Mouse (Mus musculus) brain, embryonic 14.5 days (tissue): Measurements from ENCODE around the gene Grm4.

ENCODE experiments used
- CTCF ChIP-seq: fragments of 200-500 bp; IDR thresholded peaks from 2 replicates; pipeline ENCODE4 v1.5.1; 2012; ENCODE audit warnings: inconsistent platforms, mild to moderate bottlenecking, moderate library complexity, borderline replicate concordance; ENCODE audit not compliant: insufficient read depth, insufficient read length; ENCODE audit errors: extremely low read depth
- POLR2A ChIP-seq: fragments of 200-500 bp; IDR thresholded peaks from 2 replicates; pipeline ENCODE4 v1.6.1; 2012; ENCODE audit warnings: mild to moderate bottlenecking, inconsistent platforms, borderline replicate concordance; ENCODE audit not compliant: poor library complexity, insufficient read depth, insufficient read length, severe bottlenecking; ENCODE audit errors: extremely low read depth

GRCm38 (mm10) chr17:27518700-27519595 lies 2.3 kb downstream of the Grm4 start:
- TF ChIP-seq CTCF, result no peak
- no peak for TF ChIP-seq POLR2A
